Mouse (Mus musculus) heart, postnatal 0 days (tissue): ENCODE data around the gene Hspb1.

Experiments
- CTCF ChIP-seq: IDR thresholded peaks from 2 replicates; pipeline ENCODE4 v1.5.1; 2016; ENCODE audit warnings: antibody characterized with exemption, control low read depth, low read depth
- EP300 ChIP-seq: IDR thresholded peaks from 2 replicates; pipeline ENCODE4 v1.6.1; 2016; ENCODE audit warnings: antibody characterized with exemption, low read depth

DNA sequence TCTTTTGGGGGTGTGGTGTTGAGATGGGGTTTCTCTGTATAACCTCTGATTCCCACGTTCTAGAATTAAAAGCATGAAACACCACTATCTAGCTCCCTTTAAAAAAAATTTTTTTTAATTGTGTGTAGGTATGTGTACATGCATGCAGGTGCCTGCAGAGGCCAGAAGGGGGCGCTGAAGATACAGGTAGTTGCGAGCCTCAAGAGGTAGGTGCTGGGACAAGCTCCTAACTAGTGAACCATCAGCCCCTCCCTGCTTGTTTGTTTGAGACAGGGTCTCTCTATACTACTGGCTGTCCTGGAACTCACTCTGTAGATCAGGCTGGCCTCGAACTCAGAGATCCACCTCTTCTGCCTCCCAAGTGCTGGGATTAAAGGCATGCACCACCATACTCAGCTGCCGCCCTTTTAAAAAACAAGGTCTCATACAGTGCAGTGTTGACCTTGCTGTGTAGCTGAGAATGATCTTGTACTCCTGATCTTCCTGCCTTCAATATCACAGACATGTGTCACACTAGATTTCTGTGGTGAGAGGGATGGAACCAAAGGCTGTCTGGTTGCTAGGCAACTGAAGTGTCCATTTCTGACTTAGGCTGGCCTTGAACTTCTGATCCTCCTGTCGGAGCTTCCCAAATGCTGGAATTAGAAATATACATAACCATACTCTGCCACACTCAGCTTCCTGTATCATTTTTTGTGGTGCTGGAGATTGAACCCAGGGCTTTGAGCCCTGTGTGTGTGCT is 13.8 kb downstream of the Hspb1 start:
- TF ChIP-seq CTCF: peak; percentile 20; the same call in 1 of the 2 replicates
- TF ChIP-seq EP300: no peak
